Mouse (Mus musculus) megakaryocyte, embryonic 14.5 days (primary cell): Measurements from ENCODE around the gene Phldb1.

Source experiments
- FLI1 ChIP-seq: IDR thresholded peaks from 2 replicates; pipeline ENCODE4 v1.6.1; 2012; ENCODE audit warnings: low read length, inconsistent platforms, mixed read lengths
- GATA1 ChIP-seq: IDR thresholded peaks from 3 replicates; pipeline ENCODE4 v1.6.1; 2012; ENCODE audit warnings: mixed read lengths, low read length, inconsistent platforms, borderline replicate concordance

GRCm38 (mm10) chr9:44772750-44773651, 38.0 kb upstream of the Phldb1 start:
- TF ChIP-seq GATA1 (no peak), FLI1 (no peak)
